Mouse (Mus musculus) lung, embryonic 14.5 days (tissue): ENCODE measurements around the gene Tmem221. TPM values are rescaled to one million over a fixed set of nuclear protein-coding genes. Genes with fewer than 3 reads are reported as not detected.

Source experiments
- ATAC-seq: fragments of 200-750 bp; cut with Nextera tagmentation; 2 replicates; pipeline ENCODE4 v1.8.0; 2017; ENCODE audit warnings: mild to moderate bottlenecking, moderate TSS enrichment, moderate library complexity; ENCODE audit not compliant: insufficient read depth
- DNase-seq: peaks from one replicate; pipeline ENCODE4 v3.0.0-alpha.2; 2015
- H3K27ac ChIP-seq: fragments of 300-500 bp; sonication (generic); 2 replicates; pipeline ENCODE4 v1.5.1; 2014; ENCODE audit warnings: low read depth, mild to moderate bottlenecking, moderate library complexity
- H3K27me3 ChIP-seq: fragments of 300-500 bp; sonication (generic); 2 replicates; pipeline ENCODE4 v1.6.1; 2014; ENCODE audit warnings: low read length, control low read depth; ENCODE audit not compliant: insufficient read depth
- H3K36me3 ChIP-seq: fragments of 300-500 bp; sonication (generic); 2 replicates; pipeline ENCODE4 v1.6.1; 2014; ENCODE audit warnings: control low read depth; ENCODE audit not compliant: insufficient read depth
- H3K4me1 ChIP-seq: fragments of 300-500 bp; sonication (generic); 2 replicates; pipeline ENCODE4 v1.6.1; 2014; ENCODE audit warnings: antibody characterized with exemption, control low read depth; ENCODE audit not compliant: insufficient read depth
- H3K4me2 ChIP-seq: fragments of 300-500 bp; sonication (generic); 2 replicates; pipeline ENCODE4 v1.6.1; 2014; ENCODE audit warnings: mild to moderate bottlenecking
- H3K4me3 ChIP-seq: fragments of 300-500 bp; sonication (generic); 2 replicates; pipeline ENCODE4 v1.5.1; 2014; ENCODE audit warnings: low read depth, low read length
- H3K9ac ChIP-seq: fragments of 300-500 bp; sonication (generic); 2 replicates; pipeline ENCODE4 v1.6.1; 2014
- H3K9me3 ChIP-seq: fragments of 300-500 bp; sonication (generic); 2 replicates; pipeline ENCODE4 v1.6.1; 2016; ENCODE audit warnings: low read depth, low read length, control low read depth
- CTCF ChIP-seq: IDR thresholded peaks from 2 replicates; pipeline ENCODE4 v1.5.1; 2016; ENCODE audit warnings: antibody characterized with exemption, low read depth
- WGBS: fragments of 180-500 bp; shearing (Covaris S2); extraction: QIAGEN DNeasy Blood & Tissue Kit; methylation state at CpG from one replicate; pipeline ENCODE4 v1.1.7; 2014; 5-methylcytosine and 5-hydroxymethylcytosine counted together
- polyA plus RNA-seq: library from polyadenylated mRNA; unstranded; fragments of >200 nt; fragmentation: Nextera tagmentation; extraction: Ambion mirVana; gene quantifications from 2 replicates; pipeline ENCODE4 v1.2.1, GENCODE M21; 2014

The Tmem221 gene
- polyA plus RNA-seq, 1 experiment from 2014 or later = 3.2 TPM

DNA sequence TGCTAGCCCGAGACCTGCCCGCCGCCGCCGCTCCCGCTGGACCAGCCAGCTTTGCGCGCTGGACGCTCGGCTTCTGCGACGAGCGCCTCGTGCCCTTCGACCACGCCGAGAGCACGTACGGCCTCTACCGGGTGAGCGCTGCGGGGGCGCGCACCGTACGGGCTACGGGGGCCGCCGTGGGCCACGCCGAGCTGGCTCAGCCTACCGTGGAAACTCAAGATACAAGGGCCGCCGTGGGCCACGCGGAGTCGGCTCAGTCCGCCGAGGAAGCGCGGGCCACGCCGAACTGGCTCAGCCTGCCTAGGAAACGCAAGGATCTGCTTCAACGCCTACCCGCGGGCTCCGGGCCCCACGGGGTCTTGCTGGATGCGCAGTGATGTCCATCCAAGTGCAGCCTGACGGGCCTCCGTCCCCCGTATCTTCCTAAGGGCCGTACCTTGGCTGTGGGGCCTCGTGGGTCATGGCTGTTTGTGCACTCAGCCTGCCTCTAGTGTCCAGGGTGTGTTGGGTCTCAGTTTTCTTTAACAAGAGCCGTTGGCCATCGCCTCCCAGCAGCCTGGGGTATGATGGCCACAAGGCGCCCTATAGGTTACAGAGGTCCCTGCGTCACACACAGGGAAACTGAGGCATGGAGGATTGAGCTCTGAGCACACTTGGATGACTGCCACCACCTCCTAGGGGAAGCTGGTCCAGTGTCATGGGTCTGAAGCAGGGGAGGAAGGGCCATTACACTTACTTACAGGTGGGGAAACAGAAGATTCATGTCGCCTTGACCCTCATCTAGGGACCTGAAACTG lies 33.9 kb upstream of the Tmem221 start:
- peak overlapping the region; percentile 91 for H3K9ac ChIP-seq
- 3% methylated on average over 60 of the region's 60 CpGs for WGBS
- H3K4me1 ChIP-seq = 0 out of 2 replicates have a peak, but pooled peaks cover 3% of the 10 kb centered on the region
- 0 out of 2 replicates have a peak, but pooled peaks cover 8% of the 10 kb centered on the region for H3K36me3 ChIP-seq
- H3K27ac ChIP-seq = peak overlapping the region; percentile 98
- TF ChIP-seq CTCF = 0 out of 2 replicates have a peak, but pooled peaks have one; percentile 1
- peak; percentile 69 for ATAC-seq
- H3K4me3 ChIP-seq = peak overlapping the region; percentile 88
- peak; percentile 71 for DNase-seq
- H3K27me3 ChIP-seq = no peaks in the 10 kb centered on the region
- no peaks in the 10 kb centered on the region for H3K9me3 ChIP-seq
- peak overlapping the region; percentile 98 for H3K4me2 ChIP-seq

DNA sequence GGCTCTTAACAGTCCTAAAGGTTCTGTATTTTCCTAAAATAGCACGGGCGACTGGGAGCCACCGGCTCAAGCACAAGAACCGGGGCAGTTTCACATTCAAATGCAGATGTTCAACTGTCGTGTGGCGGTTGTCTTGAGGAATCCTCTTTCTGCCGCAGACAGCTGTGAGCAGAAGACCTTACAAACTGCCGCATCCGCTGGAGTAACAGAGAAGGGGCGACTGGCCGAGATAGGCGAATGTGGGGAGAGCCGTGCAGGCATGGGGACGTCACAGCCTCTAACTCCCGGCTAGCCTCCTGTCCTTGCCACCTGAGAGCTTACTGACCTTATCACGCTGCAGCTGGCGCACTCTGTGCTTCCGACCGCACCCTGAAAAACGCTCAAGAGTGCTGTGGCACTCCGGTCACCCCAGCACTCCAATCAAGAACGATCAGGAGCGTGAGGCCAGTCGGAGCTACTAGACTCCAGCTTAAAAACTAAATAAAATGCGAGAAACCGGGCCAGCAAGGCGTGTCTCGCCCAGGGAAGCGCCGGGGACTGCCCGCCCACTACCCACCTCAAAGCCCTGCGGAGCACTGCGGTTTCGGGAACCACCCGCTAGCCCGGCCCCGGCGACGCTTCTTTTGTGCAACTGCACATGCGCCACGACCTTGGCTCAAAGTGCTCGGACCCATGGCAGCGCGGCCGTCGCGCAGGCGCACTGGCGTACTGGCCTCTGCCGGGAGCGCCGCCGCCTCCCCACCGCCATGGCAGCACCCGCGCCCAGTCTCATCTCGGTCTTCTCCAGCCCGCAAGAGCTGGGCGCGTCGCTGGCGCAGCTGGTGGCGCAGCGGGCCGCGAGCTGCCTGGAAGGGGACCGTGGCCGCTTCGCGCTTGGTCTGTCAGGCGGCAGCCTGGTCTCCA lies 33.1 kb upstream of the Tmem221 start, which contains the start of gene Pgls:
TSS of gene Pgls (plus strand) at position 706 of the 903 bp plus-strand sequence.
- DNase-seq (peak; percentile 99), ATAC-seq (peak; percentile 87)
- Histone ChIP-seq H3K4me1 (0 out of 2 replicates have a peak, but pooled peaks cover 3% of the 10 kb centered on the region), H3K36me3 (0 out of 2 replicates have a peak, but pooled peaks cover 8% of the 10 kb centered on the region), H3K4me3 (peak within 1 kb of the TSS; percentile 88), H3K9me3 (no peaks in the 10 kb centered on the region), H3K27ac (peak within 1 kb of the TSS; percentile 98), H3K9ac (peak within 1 kb of the TSS; percentile 91), H3K4me2 (peak within 1 kb of the TSS; percentile 98), H3K27me3 (no peaks in the 10 kb centered on the region)
- no peak for TF ChIP-seq CTCF
- WGBS = under 1% methylated on average over 71 of the region's 71 CpGs

- peak overlapping the region; percentile 88 for H3K4me3 ChIP-seq
- no peaks in the 10 kb centered on the region for H3K27me3 ChIP-seq
- H3K9ac ChIP-seq = peak overlapping the region; percentile 91
- H3K9me3 ChIP-seq = no peaks in the 10 kb centered on the region
- H3K4me2 ChIP-seq = peak overlapping the region; percentile 98
- 18% methylated on average over 5 of the region's 5 CpGs for WGBS
- no peak for TF ChIP-seq CTCF
- ATAC-seq (no peak), DNase-seq (no peak)
- peak overlapping the region; percentile 98; the same call in 1 of the 2 replicates for H3K27ac ChIP-seq
- H3K4me1 ChIP-seq = 0 out of 2 replicates have a peak, but pooled peaks cover 3% of the 10 kb centered on the region
- H3K36me3 ChIP-seq = peaks cover 9% of the 10 kb centered on the region; the same call in 1 of the 2 replicates
Measured at GRCm38 (mm10) chr8:71591017-71591416, 32.3 kb upstream of the Tmem221 start.

DNA sequence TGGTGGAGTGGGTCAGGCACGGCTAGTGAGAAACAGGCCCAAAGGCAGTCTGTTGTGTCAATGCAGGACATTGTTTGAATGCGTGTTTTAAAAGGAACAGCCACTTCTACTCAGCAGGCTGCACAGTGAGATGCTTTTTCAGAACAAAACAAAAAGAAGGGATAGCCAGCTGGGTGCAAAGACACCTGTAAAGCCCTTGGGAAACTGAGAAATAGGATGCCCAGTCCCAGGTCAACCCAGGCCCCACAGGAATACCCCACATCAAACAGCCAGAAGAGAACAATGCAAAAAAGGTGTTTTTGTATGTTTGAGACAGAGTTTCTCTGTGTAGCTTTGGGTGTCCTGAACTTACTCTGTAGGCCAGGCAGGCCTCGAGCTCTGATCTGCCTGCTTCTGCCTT lies 30.1 kb upstream of the Tmem221 start:
- Histone ChIP-seq H3K36me3 (peaks cover 13% of the 10 kb centered on the region; the same call in 1 of the 2 replicates), H3K27me3 (no peaks in the 10 kb centered on the region), H3K4me2 (no peak overlapping the region), H3K9ac (no peak overlapping the region), H3K9me3 (no peaks in the 10 kb centered on the region), H3K4me1 (0 out of 2 replicates have a peak, but pooled peaks cover 3% of the 10 kb centered on the region), H3K4me3 (no peak overlapping the region), H3K27ac (no peak overlapping the region)
- DNase-seq = no peak
- 63% methylated on average over 3 of the region's 3 CpGs for WGBS
- TF ChIP-seq CTCF = no peak
- ATAC-seq = no peak

- WGBS = 70% methylated on average over 2 of the region's 2 CpGs
- H3K27ac ChIP-seq = no peak overlapping the region
- DNase-seq = peak; percentile 64
Measured at GRCm38 (mm10) chr8:71586891-71587290, 28.2 kb upstream of the Tmem221 start.

GRCm38 (mm10) chr8:71580201-71580600 lies 21.5 kb upstream of the Tmem221 start:
- WGBS = 39% methylated on average over 9 of the region's 9 CpGs
- peaks cover 18% of the 10 kb centered on the region; the same call in 1 of the 2 replicates for H3K36me3 ChIP-seq

More at GRCm38 (mm10) chr8:71586891-71587290, 28.2 kb upstream of the Tmem221 start:
- Histone ChIP-seq H3K4me2 (no peak overlapping the region), H3K4me3 (no peak overlapping the region), H3K9ac (no peak overlapping the region), H3K9me3 (no peaks in the 10 kb centered on the region), H3K36me3 (peaks cover 13% of the 10 kb centered on the region; the same call in 1 of the 2 replicates), H3K4me1 (0 out of 2 replicates have a peak, but pooled peaks cover 3% of the 10 kb centered on the region), H3K27me3 (no peaks in the 10 kb centered on the region)
- ATAC-seq = no peak
- TF ChIP-seq CTCF = peak; percentile 74

More at GRCm38 (mm10) chr8:71580201-71580600, 21.5 kb upstream of the Tmem221 start:
- no peak overlapping the region for H3K4me2 ChIP-seq
- no peaks in the 10 kb centered on the region for H3K9me3 ChIP-seq
- H3K9ac ChIP-seq = no peak overlapping the region
- TF ChIP-seq CTCF = no peak
- H3K4me1 ChIP-seq = no peaks in the 10 kb centered on the region
- no peak for DNase-seq
- 0 out of 2 replicates have a peak, but pooled peaks have one; percentile 19 for ATAC-seq
- no peaks in the 10 kb centered on the region for H3K27me3 ChIP-seq
- H3K27ac ChIP-seq = no peak overlapping the region
- no peak overlapping the region for H3K4me3 ChIP-seq
